Mouse (Mus musculus): Measurements from ENCODE around the gene Katnbl1.

DNA sequence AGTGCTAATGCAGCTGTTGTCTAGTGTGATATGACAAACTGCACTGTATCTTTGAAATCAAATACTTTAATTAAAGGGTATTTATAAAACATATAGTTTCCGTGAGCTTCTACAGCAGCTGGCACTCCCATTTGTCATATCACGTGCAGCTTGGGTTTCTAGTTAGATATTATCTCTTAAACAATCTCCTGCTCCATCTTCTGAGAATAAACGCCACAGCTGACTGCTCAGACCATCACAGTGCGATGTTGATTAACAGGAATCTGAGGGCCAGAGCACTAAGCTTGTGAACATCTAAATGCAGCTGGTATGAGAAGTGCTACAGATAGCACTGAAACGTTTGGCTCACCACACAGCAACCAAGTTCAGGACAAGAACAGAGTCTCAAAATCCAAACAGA, 51.4 kb downstream of the Katnbl1 start:
- TF ChIP-seq EP300 (IDR thresholded peaks at IDR 0.05; ENCODE audit: low read depth) (no peak), CTCF (IDR thresholded peaks at IDR 0.05; ENCODE audit: low read depth) (no peak)

Data from liver, postnatal 0 days (tissue).